Mouse (Mus musculus) intestine, embryonic 16.5 days (tissue): ENCODE results near the gene Gm21994. TPM values are rescaled to one million over a fixed set of nuclear protein-coding genes. Genes with fewer than 3 reads are reported as not detected.

Experiments used
- polyA plus RNA-seq: library from polyadenylated mRNA; unstranded; fragments of >200 nt; fragmentation: Nextera tagmentation; extraction: Ambion mirVana; gene quantifications from 2 replicates; pipeline ENCODE4 v1.2.1, GENCODE M21; 2015

The Gm21994 gene
- polyA plus RNA-seq, 1 experiment from 2014 or later, result 3.0 TPM

Other genes with a start within 250 kb of the Gm21994 start
- 6.9 and 7.0 TPM in 2 replicates for gene Zfp120, start 118.9 kb downstream of the Gm21994 start, polyA plus RNA-seq
- not detected in 2 replicates for gene Gm10770, start 75.9 kb downstream of the Gm21994 start, polyA plus RNA-seq
- gene Gm14139, start 73.8 kb downstream of the Gm21994 start, polyA plus RNA-seq, result not detected in 2 replicates
- 7.2 and 8.3 TPM in 2 replicates for gene Zfp937, start 37.5 kb downstream of the Gm21994 start, polyA plus RNA-seq
- 0.04 TPM in 1 of 2 replicates, not detected in the other for gene Gm14124, start 1.9 kb upstream of the Gm21994 start, polyA plus RNA-seq
- gene Gm10130, start 68.1 kb upstream of the Gm21994 start, polyA plus RNA-seq, result 1.8 and 3.3 TPM in 2 replicates
- 4.7 and 5.5 TPM in 2 replicates for gene 3300002I08Rik, start 107.2 kb upstream of the Gm21994 start, polyA plus RNA-seq
- 4.8 and 5.7 TPM in 2 replicates for gene Zfp442, start 195.9 kb upstream of the Gm21994 start, polyA plus RNA-seq
- gene Zfp345, start 229.5 kb upstream of the Gm21994 start, polyA plus RNA-seq, result not detected in 2 replicates